Mouse (Mus musculus) liver, adult 2 months (tissue): ENCODE measurements around the gene Esm1. TPM values are rescaled to one million over a fixed set of nuclear protein-coding genes. Genes with fewer than 3 reads are reported as not detected.

ENCODE experiments used
- DNase-seq: peaks from one replicate; pipeline ENCODE4 v3.0.0-alpha.2; 2011; ENCODE audit warnings: low read depth, low spot score; ENCODE audit errors: extremely low read depth
- H3K27ac ChIP-seq: fragments of 200-500 bp; replicated peaks from 2 replicates; pipeline ENCODE4 v1.5.1; 2012; ENCODE audit warnings: low read depth, mild to moderate bottlenecking, control low read depth, inconsistent platforms, low read length; ENCODE audit not compliant: insufficient read depth
- H3K27me3 ChIP-seq: fragments of 200-500 bp; 2 replicates; pipeline ENCODE4 v1.6.1; 2012; ENCODE audit warnings: mild to moderate bottlenecking, moderate library complexity, low read length, inconsistent platforms; ENCODE audit not compliant: control insufficient read depth, insufficient read depth
- H3K36me3 ChIP-seq: fragments of 200-500 bp; 2 replicates; pipeline ENCODE4 v1.6.1; 2012; ENCODE audit warnings: low read length, inconsistent platforms; ENCODE audit not compliant: control insufficient read depth, insufficient read depth
- H3K4me1 ChIP-seq: fragments of 200-500 bp; 2 replicates; pipeline ENCODE4 v1.6.1; 2011; ENCODE audit warnings: low read length; ENCODE audit not compliant: control insufficient read depth, insufficient read depth
- H3K4me3 ChIP-seq: fragments of 200-500 bp; 2 replicates; pipeline ENCODE4 v1.5.1; 2011; ENCODE audit warnings: low read depth, mild to moderate bottlenecking, control low read depth, low read length, moderate library complexity; ENCODE audit not compliant: insufficient read depth
- H3K79me2 ChIP-seq: fragments of 200-500 bp; 2 replicates; pipeline ENCODE4 v1.6.1; 2012; ENCODE audit warnings: inconsistent platforms, mild to moderate bottlenecking, low read length, moderate library complexity; ENCODE audit not compliant: control insufficient read depth, insufficient read depth
- H3K9ac ChIP-seq: fragments of 200-500 bp; 2 replicates; pipeline ENCODE4 v1.6.1; 2012; ENCODE audit warnings: low read depth, mild to moderate bottlenecking, control low read depth, inconsistent platforms, low read length
- CTCF ChIP-seq: fragments of 200-500 bp; IDR thresholded peaks from 2 replicates; pipeline ENCODE4 v1.5.1; 2011; ENCODE audit warnings: low read depth, low read length, control low read depth
- POLR2A ChIP-seq: fragments of 200-500 bp; IDR thresholded peaks from 2 replicates; pipeline ENCODE4 v1.6.1; 2011; ENCODE audit warnings: low read length, control low read depth; ENCODE audit not compliant: insufficient read depth; ENCODE audit errors: extremely low read depth
- WGBS: fragments of 180-500 bp; shearing (Covaris S2); methylation state at CpG from one replicate; pipeline ENCODE4 v1.1.7; 2018; 5-methylcytosine and 5-hydroxymethylcytosine counted together
- polyA plus RNA-seq: library from polyadenylated mRNA; depleted of rRNA; stranded (reverse); fragments of >200 nt; gene quantifications from 2 replicates; pipeline ENCODE4 v1.2.3, GENCODE M21; 2012
- total RNA-seq: library from RNA; depleted of rRNA; stranded (reverse); fragments of >200 nt; gene quantifications from 2 replicates; pipeline ENCODE4 v1.2.3, GENCODE M21; 2014

The Esm1 gene
- total and polyA plus RNA-seq, 2 experiments = 0.35 to 0.55 TPM

- 67% methylated on average over 4 of the region's 4 CpGs for WGBS
- no peaks in the 10 kb centered on the region for H3K4me1 ChIP-seq
- H3K4me3 ChIP-seq = no peak overlapping the region
- no peak overlapping the region for H3K9ac ChIP-seq
- no peaks in the 10 kb centered on the region for H3K79me2 ChIP-seq
- H3K27ac ChIP-seq = no peak overlapping the region
- no peak for DNase-seq
- no peaks in the 10 kb centered on the region for H3K36me3 ChIP-seq
- TF ChIP-seq CTCF = no peak
- no peak for TF ChIP-seq POLR2A
- H3K27me3 ChIP-seq = no peaks in the 10 kb centered on the region
Observed at GRCm38 (mm10) chr13:113202184-113202583, 7.3 kb upstream of the Esm1 start.

GRCm38 (mm10) chr13:113203146-113203545, 6.3 kb upstream of the Esm1 start:
- H3K27ac ChIP-seq = no peak overlapping the region
- no peaks in the 10 kb centered on the region for H3K36me3 ChIP-seq
- no peaks in the 10 kb centered on the region for H3K79me2 ChIP-seq
- H3K4me1 ChIP-seq = no peaks in the 10 kb centered on the region
- H3K4me3 ChIP-seq = no peak overlapping the region
- H3K27me3 ChIP-seq = no peaks in the 10 kb centered on the region
- no peak for DNase-seq
- no peak for TF ChIP-seq POLR2A
- TF ChIP-seq CTCF = no peak
- no peak overlapping the region for H3K9ac ChIP-seq
- WGBS = 78% methylated on average over 5 of the region's 5 CpGs

- no peak overlapping the region for H3K9ac ChIP-seq
- no peaks in the 10 kb centered on the region for H3K4me1 ChIP-seq
- no peaks in the 10 kb centered on the region for H3K36me3 ChIP-seq
- DNase-seq = no peak
- no peak overlapping the region for H3K4me3 ChIP-seq
- TF ChIP-seq CTCF = no peak
- no peak for TF ChIP-seq POLR2A
- H3K27me3 ChIP-seq = no peaks in the 10 kb centered on the region
- H3K79me2 ChIP-seq = no peaks in the 10 kb centered on the region
- H3K27ac ChIP-seq = no peak overlapping the region
- WGBS = 73% methylated on average over 5 of the region's 5 CpGs
Observed at GRCm38 (mm10) chr13:113205346-113205745, 4.1 kb upstream of the Esm1 start.

GRCm38 (mm10) chr13:113211345-113211744, 1.9 kb downstream of the Esm1 start:
- no peak overlapping the region for H3K27ac ChIP-seq
- no peak overlapping the region for H3K4me3 ChIP-seq
- WGBS = 73% methylated on average over 15 of the region's 15 CpGs
- no peak for DNase-seq
- H3K79me2 ChIP-seq = no peaks in the 10 kb centered on the region
- TF ChIP-seq CTCF (no peak), POLR2A (no peak)
- H3K4me1 ChIP-seq = no peaks in the 10 kb centered on the region
- no peaks in the 10 kb centered on the region for H3K36me3 ChIP-seq
- H3K27me3 ChIP-seq = no peaks in the 10 kb centered on the region
- no peak overlapping the region for H3K9ac ChIP-seq

- Histone ChIP-seq H3K27ac (no peak overlapping the region), H3K4me1 (no peaks in the 10 kb centered on the region), H3K27me3 (no peaks in the 10 kb centered on the region), H3K79me2 (no peaks in the 10 kb centered on the region), H3K4me3 (no peak overlapping the region), H3K9ac (no peak overlapping the region), H3K36me3 (no peaks in the 10 kb centered on the region)
- no peak for TF ChIP-seq CTCF
- no peak for TF ChIP-seq POLR2A
- no peak for DNase-seq
- WGBS = 60% methylated on average over 3 of the region's 3 CpGs
Observed at GRCm38 (mm10) chr13:113212401-113212800, 2.9 kb downstream of the Esm1 start.

- H3K4me3 ChIP-seq = no peak overlapping the region
- 98% methylated on average over 3 of the region's 3 CpGs for WGBS
- DNase-seq = no peak
- H3K79me2 ChIP-seq = no peaks in the 10 kb centered on the region
- TF ChIP-seq POLR2A (no peak), CTCF (no peak)
- H3K36me3 ChIP-seq = no peaks in the 10 kb centered on the region
- no peaks in the 10 kb centered on the region for H3K4me1 ChIP-seq
- no peaks in the 10 kb centered on the region for H3K27me3 ChIP-seq
- no peak overlapping the region for H3K27ac ChIP-seq
- no peak overlapping the region for H3K9ac ChIP-seq
Observed at GRCm38 (mm10) chr13:113213865-113214264, 4.4 kb downstream of the Esm1 start.
